Mouse (Mus musculus): ENCODE results near the gene Irf2bp1. TPM values are rescaled to one million over a fixed set of nuclear protein-coding genes. Genes with fewer than 3 reads are reported as not detected.

Gene Irf2bp1
- total RNA-seq, 1 experiment from 2014 or later, result 48.3 TPM

DNA sequence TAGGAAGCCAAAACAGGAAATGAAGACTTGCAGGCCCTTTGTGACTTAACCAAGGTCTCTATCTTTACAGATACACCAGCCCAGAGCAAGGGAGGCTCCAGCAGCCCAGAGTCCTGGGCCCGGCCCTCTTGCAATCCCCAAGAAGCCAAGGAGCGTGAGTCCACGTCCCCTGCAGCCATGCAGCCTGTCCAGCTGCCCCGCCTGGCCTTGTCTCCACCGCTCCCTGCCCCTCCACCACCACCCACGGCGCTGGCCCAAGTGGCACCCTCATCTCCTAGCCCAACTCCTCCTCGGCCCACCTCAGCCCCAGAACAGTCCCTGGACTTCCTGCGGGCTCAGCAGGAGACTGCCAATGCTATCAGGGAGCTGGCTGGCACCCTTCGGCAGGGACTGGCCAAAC lies 3.4 kb upstream of the Irf2bp1 start:
- DNase-seq, result no peak

DNA sequence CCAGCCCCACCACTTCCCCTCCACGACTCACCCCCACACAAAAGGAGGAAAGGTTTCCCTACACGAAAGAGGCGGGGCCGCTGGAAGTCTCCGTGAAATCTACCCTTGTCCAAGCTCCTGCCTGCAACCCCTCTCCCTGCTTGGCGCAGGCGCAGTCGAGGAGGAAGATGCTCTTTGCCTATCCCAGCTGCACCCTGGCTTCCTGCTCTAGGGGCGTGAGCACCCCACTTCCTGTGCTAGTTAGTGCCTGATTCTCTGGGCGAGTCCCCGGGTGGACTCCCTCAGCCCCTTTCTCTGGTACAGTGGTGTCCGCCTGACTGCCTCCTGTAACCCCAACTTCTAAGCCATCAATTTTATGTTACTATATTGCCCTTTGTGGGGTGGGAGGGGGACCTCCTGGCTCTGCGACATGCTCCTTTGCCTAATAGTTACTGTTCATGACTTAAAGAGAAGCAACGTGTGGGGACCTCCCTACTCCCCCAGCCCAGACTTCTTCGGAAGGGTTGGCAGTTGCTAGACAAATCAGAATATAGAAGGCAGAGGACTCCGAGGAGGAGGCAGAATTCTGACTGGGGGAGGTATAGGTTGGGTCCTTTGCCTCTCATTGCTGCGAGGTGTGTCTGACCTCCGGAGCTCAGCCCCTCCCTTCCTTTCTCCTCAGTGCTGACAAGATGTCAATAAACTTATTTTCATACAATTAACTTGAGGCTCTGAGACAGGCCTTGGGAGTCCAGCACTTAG lies 2.6 kb upstream of the Irf2bp1 start:
- peak; percentile 64 for DNase-seq

DNA sequence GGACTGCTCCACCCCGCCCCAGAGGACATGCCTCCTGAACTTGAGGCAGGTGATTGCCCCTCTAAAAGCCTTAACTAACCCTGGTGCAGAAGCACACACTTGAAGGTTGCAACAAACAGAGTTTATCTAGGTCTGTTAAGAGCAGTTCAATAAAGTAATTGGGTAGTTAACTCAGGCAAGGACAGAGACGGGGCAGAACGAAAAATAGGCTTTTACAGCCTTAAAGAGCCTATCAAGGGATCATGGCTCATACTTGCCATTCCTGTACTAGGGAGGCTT lies 2.1 kb upstream of the Irf2bp1 start:
- no peak for DNase-seq

DNA sequence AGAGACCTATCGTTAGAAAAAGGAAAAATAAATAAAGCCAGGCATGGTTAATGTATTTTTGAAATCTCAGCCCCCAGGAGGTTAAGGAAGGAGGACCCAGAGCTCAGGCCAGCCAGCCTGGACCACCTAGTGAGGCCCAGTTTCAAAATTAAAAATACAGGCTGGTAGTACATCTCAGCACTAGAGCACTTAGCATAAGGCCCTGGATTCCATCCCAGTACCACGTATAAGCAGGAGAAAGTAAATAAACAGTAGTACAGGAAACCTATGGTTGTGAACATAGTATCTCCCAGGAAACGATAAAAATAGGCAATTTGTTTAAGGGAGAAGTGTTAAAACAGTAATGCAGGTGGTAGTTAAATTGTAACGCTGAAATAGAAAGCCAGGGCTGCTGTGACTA lies 1.7 kb upstream of the Irf2bp1 start:
- no peak for DNase-seq

DNA sequence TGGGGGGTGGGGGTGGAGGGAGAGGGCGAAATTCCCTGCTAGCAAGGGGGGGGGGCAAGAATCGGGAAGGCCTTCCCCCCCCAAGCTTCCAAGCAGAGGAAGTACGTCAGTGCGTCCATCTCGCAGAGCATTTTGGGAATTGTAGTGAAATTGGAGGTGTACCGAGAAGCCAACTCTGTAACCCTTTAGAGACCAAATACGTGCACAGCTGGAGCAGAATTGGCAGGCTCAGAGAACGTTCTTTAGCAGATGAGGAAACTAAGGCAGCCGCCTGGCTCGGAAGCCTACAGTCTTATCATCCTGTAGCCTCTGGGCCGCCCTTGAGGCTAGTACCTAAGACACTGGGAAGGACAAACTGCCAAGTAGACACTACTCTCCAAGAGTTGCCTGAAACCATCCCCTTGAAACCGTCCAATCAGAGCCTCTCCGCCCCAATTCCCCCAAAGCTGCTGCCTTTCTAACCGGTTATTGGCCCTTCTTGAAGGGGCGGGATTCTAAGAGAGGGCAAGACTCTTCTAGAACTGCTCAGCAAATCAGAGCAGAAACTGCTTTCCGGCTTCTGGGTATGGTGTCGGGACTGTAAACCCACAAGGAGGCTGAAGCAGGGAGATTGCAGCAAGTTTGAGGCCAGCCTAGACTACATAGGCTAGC lies 871 bp upstream of the Irf2bp1 start:
- peak; percentile 53 for DNase-seq

DNA sequence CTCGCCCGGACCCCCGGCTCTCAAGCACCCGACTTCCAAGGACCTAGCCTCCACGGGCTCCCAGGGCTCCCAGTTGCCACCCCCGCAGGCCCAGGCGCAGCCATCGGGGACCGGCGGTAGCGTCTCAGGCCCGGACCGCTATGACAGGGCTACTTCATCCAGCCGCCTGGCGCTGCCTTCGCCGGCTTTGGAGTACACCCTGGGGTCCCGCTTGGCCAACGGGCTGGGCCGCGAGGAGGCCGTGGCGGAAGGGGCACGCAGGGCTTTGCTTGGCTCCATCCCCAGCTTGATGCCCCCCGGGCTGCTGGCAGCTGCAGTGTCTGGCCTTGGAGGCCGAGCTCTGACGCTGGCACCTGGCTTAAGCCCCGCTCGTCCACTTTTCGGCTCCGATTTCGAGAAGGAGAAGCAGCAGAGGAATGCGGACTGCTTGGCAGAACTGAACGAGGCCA lies 811 bp downstream of the Irf2bp1 start:
- DNase-seq, result peak; percentile 49

DNA sequence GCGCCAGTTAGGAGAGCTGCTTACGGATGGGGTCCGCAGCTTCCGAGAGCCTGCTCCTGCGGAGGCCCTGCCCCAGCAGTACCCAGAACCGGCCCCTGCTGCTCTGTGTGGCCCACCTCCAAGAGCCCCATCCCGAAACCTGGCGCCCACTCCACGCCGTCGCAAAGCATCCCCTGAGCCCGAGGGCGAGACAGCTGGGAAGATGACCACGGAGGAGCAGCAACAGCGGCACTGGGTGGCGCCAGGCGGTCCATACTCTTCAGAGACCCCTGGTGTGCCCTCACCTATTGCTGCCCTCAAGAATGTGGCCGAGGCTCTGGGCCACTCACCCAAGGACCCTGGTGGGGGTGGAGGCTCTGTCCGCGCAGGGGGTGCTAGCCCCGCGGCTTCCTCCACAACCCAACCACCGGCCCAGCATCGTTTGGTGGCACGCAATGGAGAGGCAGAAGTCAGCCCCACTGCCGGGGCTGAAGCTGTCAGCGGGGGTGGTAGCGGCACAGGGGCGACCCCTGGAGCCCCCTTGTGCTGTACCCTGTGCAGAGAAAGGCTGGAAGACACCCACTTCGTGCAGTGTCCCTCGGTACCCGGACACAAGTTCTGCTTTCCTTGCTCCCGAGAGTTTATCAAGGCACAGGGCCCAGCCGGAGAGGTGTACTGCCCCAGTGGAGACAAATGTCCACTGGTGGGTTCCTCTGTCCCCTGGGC lies 1.7 kb downstream of the Irf2bp1 start:
- no peak for DNase-seq

DNA sequence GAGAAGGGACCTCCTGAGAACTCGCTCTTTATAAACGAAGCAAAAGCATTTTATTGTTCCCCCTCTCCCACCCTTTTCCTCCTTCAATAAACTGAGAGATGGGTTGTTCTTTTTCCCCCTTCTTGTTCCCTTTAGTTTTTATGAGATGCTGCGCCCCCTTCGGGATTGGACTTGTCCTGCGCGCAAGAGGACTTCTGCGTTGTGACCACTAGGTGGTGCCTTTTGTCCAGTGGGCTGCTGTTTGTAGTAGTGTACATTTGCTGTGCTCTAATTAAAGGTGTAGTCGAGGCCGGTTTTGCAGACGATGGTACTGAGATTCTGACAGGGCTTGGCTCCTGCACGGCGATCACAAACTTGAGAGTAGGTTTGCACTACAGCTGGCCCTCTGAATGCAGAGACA lies 2.6 kb downstream of the Irf2bp1 start:
- peak; percentile 73 for DNase-seq

DNA sequence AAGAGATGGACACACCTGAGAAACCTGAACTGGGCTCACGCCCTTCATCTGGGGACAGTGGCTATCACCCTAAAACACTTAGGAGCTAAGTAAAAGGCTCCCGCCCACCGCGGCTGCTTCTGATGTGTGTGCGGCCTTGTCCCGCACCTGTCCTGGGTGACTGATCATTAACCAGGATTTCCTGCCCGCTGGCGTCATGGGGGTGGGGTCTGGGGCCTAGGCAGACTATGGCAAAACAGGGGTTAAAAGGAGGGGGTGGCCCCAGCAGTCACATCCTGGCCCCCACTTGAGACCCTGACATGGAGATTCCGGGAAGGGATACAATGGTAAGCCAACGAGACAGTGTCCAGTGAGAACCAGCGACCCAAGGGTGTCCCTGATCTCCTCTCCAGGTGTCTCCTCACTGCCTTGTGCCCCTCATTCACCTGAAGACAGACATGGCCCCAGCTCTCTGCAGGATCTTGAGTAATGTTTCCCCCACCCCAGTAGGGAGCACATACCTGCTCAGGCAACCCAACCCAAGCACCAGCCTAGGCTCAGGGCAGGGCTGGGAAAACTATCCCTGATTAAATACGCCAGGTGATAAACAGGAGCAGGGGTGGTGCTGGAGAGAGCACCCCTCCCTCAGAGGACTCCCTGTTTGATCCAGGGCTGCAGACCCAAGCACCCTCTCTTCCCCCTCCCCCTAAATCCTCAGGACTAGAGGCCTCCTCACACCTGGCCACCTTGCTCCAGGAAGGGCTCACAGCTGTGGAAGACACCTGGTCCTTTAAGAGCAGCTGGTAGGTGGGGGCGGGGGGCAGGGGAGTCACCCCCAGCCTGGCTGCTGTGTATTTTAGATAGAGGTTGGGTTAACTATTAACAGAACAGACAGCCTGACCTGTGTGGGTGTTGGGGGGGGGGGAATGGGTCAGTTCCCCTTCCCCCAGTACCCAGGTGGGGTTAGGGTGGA lies 3.5 kb downstream of the Irf2bp1 start:
- no peak for DNase-seq

DNA sequence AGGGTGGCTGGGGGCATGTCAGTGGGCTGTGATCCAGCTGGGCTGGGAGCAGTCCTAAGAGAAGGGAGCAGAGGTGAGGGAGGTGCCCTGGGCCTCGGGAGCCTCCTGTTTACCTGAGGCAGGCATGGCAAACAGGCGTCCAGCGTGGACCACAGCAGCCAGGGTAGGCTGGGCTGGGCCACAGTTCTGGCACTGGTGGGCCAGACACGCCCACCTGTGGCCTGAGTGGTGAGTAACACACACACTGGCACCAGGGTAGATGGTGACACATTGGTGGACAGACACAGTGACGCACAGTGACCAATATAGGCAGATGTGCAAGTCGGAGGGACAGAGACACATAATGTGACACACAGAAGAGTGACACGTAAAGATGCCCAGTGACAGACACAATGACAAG lies 6.7 kb downstream of the Irf2bp1 start:
- no peak for DNase-seq

DNA sequence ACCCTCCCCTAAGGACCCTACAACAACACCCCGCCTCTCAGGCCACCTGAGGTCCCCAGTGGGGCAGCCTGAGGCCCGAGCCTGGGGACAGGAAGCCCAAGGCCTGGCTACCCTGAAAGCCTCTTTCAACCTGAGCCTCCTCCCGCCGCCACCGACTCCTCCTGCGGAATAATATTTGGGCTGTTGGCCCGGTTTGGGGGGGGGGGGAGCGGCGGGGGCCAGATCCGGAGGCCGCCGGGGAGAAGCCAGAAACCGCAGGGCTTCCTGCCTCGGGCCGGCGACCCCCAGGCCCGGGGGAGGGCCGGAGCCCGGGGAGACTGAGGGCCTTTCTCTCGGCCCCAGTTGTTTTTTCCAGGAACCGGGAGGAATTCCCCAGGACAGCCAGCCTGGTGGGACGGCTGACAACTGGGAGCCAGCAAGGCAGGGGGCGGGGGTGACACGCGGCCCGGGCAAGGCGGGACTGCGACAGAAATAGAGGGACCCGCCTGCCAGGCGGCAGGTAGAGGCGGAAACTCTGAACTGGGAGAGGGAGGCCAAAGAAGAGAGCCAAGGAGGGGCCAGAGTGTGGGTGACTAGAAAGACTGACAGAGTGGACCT lies 8.3 kb downstream of the Irf2bp1 start:
- DNase-seq, result peak; percentile 42

DNA sequence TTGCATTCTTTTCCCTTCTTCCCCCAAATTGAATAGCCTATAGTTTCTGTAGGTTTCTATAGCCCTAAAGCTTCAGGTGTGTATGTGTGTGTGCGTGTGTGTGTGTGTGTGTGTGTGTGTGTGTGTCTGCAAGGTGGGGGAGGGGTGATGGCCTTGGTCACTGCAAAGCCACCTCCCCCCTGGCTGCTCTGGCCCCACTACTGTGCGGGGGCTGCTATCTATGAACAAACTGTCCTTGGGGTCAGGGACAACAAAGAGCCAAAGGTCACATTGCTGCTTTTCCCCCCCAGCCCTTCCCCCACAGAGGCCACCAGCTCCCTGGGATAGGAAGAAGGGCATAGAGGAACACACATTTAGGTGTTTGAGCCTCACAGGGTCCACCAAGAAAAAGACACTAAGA lies 9.0 kb downstream of the Irf2bp1 start:
- DNase-seq, result no peak

DNA sequence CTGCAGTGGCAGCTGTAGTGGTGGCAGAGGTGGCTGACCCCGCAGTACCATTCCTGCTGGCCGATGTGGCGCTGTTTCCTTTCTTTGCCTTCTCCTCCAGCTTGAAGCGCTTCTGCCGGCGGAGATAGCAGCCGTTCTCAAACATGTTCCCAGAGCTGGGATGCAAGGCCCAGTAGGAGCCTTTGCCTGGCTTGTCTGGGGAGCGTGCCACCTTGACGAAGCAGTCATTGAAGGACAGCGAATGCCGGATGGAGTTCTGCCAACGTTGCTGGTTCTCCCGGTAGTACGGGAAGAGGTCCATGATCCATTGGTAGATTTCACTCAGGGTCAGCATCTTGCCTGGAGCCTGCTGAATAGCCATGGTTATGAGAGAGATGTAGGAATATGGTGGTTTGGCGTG lies 10.6 kb downstream of the Irf2bp1 start:
- no peak for DNase-seq

DNA sequence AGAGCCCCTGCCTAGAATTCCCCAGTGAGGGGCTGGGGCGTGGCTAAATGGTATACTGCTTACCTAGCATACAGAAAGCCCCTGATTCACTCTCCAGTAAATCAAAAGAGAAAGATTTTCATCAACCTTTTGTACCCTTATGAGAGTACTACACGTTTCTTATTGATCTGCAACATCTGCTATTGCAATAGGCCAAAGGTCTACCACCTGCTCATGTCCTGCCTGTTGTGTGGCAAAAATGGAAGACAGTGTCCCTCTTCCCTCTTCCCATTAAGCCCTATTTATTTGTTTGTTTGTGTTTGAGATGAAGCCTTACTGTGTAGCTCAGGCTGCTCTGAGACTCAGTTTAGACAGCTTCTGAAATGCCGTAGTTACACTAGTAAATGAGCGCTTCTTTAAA lies 12.2 kb downstream of the Irf2bp1 start:
- no peak for DNase-seq

DNA sequence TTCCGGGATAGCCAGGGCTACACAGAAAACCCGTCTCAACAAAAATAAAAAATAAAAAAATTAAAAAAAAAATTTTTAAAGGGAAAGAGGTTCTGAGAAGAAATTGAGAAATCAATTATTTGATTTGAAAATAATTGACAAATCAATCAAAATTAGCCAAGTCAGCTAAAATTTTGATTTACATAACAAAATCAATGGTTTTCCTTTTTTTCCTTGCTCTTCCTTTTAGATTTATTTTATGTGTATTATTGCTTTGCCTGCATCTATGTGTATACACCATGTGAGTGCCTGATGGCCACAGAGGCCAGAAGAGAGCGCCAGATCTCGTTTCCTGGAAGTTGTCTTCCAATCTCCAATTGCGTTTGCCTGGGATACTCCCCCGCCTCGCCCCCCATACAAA lies 14.1 kb downstream of the Irf2bp1 start:
- no peak for DNase-seq

DNA sequence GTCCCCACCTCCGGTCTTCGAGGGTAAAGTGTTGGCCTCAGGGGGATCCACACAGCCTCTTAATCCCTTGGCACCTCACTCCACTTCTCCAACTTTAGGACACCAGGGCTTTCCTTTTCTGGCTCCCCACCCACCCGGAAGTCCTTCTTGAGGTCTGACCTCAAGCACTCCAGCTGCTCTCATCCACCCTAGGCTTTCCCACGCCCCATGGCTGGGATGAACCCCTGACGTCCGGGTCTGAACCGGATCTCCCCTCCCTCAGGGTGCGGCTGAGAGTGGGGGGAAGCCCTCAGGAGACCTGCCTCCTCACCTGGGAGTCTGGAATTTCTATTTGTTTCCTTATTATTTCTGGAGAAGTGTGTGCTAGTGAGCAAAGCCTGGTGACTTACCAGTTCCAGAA lies 17.2 kb downstream of the Irf2bp1 start:
- DNase-seq, result no peak

DNA sequence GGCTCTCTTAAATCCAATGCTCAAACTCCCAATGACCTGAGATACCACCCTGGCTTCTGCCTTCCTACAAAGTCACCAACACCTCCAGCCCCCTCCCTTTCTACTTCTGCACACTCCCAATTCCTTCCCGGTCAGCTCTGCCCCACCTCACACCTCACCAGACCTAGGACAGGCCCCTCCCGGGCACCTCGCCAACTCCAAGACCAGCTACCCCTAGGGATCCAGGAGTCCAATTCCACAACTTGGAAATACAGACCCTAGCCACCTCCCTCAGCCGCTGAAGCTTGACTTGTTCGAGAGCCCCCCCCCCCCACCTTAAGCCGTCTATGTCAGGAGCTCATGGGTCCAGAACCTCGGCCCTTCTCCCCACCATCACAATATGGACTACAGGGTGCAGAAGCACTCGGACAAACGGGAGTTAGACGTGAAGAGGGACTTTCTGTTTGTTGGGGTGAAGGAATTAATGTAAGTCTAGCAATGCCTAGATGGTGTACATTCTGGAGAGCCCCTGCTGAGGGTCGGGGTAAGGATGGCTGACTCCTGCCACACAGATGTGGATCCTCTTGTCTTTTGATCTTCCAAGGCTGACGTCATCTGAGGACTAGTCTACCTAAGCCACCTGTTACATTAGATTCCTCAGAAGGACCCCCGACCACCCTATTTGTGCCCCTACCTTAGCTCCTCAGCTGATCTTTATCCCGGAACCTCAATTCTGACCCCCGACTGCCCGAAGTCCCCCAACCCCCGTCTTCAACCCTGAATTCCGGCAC lies 18.5 kb downstream of the Irf2bp1 start:
- no peak for DNase-seq

DNA sequence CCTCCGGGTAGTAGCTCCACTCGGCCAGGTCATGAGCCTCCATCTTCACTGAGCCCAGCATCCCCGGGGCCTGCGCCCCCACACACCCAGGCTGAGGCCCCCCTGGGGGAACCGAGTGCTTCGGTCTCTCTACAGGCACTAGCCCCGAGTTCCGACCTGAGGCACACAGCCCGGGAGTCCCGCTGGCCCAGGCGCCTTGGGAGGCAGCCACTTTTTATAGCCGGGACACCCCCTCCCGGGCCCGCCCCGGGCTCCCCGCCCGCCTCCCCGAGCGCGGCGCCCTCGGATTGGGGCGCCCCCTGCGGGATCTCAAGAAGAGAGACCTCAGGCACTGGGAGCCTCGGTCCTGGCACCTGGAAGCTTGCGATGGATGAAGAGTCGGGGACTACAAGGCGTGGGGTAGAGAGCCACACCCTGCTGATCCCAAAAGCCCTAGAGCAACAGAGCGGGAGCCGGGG lies 19.5 kb downstream of the Irf2bp1 start, which contains the start of gene Foxa3:
Foxa3 (minus strand) TSS at position 182 of the 458 bp plus-strand sequence.
- DNase-seq, result peak; percentile 47

DNA sequence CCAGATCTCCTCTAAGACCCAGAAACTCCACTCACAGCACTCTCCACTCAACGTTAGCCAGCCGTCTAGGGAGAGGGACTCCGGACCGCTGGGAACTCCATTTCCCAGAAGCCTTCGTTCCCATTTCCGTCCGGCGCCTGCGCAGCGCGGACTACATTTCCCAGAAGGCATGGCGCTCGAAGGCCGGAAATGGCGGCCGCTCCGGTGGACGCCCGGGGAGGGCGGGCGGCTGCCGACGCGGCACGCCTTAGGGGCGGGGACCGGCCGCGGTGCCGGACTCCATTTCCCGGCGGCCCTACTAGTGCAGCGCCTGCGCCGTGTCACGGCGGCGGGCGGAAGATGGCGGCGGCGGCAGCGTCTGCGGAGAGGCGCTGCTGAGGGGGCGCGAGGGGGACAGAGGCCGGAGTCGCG lies 20.3 kb downstream of the Irf2bp1 start, which contains the start of gene Sympk:
Sympk (plus strand) TSS at position 282 of the 411 bp plus-strand sequence.
- DNase-seq, result peak; percentile 95

DNA sequence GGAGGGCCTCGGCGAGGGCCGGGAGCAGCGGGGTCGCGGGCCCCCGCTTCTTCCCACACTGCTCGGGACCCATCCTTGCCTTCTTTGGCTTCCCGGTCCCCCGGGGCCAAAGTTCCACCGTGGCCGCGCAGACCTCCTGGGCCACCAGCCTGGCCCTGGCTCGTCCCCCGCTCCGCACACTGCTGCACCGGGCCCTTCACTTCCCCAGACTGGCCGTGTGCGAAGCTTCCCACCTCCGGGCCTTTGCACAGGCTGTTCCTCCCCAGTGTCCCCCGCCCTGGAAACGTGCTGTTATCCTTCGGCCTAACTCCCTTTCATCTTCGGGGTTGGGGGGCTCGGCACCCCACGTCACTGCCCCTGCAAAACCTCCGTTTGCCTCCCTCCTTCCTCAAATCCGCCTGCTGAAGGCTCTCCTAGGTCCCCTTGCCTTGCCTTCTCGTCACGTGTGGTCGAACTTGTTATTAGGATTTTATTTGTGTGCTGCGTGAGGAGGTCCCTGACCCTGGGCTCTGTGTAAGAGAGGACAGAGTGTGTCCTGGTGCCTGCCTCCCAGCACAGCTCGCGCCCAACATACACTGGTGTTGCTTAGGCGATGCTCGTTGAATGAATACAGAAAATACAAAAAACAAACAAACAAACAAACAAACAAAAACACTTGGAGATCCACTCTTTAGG lies 20.9 kb downstream of the Irf2bp1 start:
- DNase-seq, result no peak

All from adrenal gland, postnatal 25 days (tissue).